Mouse (Mus musculus) testis, adult 2 months (tissue): Measurements from ENCODE around the gene Csrp3.

ENCODE experiments used
- CTCF ChIP-seq: fragments of 200-500 bp; IDR thresholded peaks from 2 replicates; pipeline ENCODE4 v1.5.1; 2012; ENCODE audit warnings: low read depth, mild to moderate bottlenecking, inconsistent platforms, low read length, moderate library complexity; ENCODE audit not compliant: control insufficient read depth, insufficient read depth, insufficient replicate concordance
- POLR2A ChIP-seq: fragments of 200-500 bp; IDR thresholded peaks from 2 replicates; pipeline ENCODE4 v1.6.1; 2012; ENCODE audit warnings: low read depth, mild to moderate bottlenecking, inconsistent platforms, low read length, moderate library complexity; ENCODE audit not compliant: control insufficient read depth

GRCm38 (mm10) chr7:48853496-48853895 lies 5.7 kb upstream of the Csrp3 start:
- TF ChIP-seq POLR2A (no peak), CTCF (no peak)
